Mouse (Mus musculus): ENCODE measurements around the gene Nupr1l.

GRCm38 (mm10) chr5:129865841-129866240 lies 42.5 kb upstream of the Nupr1l start:
- TF ChIP-seq CTCF (IDR thresholded peaks at IDR 0.05) = no peak
- no peak for TF ChIP-seq EP300 (IDR thresholded peaks at IDR 0.05)
